7 mouse cellular contexts compared by ENCODE assay signal in genomic region chr9:110879998-110880561, GRCm38 (mm10). TPM values are rescaled to one million over a fixed set of nuclear protein-coding genes. Genes with fewer than 3 reads are reported as not detected.
DNase-seq lines count a peak whose midpoint lies in the region; ATAC-seq and TF ChIP-seq lines count a peak whose summit lies in the region.

Tmie (minus strand) TSS chr9:110880113.

- no peaks in the 10 kb centered on the region for H3K36me3 ChIP-seq in limb, embryonic 13.5 days
- no peaks in the 10 kb centered on the region for H3K36me3 ChIP-seq in midbrain, embryonic 12.5 days
- H3K36me3 ChIP-seq in spleen, adult 2 months (ENCODE audit: control insufficient read depth, insufficient read depth, low read length), result no peaks in the 10 kb centered on the region

- peak; percentile 44 for DNase-seq in MN1 (ENCODE audit: low spot score)
- DNase-seq in gastrocnemius, postnatal 36 days, result peak; percentile 60 to 63
- peak; percentile 88 for DNase-seq in induced T-regulatory cell, adult 2 months (ENCODE audit: low read depth)
- peak in 1 of 2 experiments; percentile 46 for DNase-seq in spleen, adult 2 months (ENCODE audit: low read depth in 1 of 2, low spot score in 2 of 2)

- intact Hi-C loops in gastrocnemius, postnatal 36 days (cut with DNase I), result no loop called here

- peak; percentile 80 for ATAC-seq in limb, embryonic 13.5 days (ENCODE audit: low FRiP score, low read depth)
- no peak for ATAC-seq in midbrain, embryonic 12.5 days (ENCODE audit: low FRiP score, low read depth)

- peak within 1 kb of the TSS; percentile 66 for H3K9ac ChIP-seq in limb, embryonic 13.5 days
- H3K9ac ChIP-seq in midbrain, embryonic 12.5 days (replicated peaks), result peak within 1 kb of the TSS; percentile 11; the same call in 1 of the 2 replicates

- TF ChIP-seq CTCF in bone marrow, adult 2 months (IDR thresholded peaks at IDR 0.05; ENCODE audit: control insufficient read depth, insufficient read depth, low read length), result no peak
- no peak for TF ChIP-seq CTCF in spleen, adult 2 months (IDR thresholded peaks at IDR 0.05; ENCODE audit: extremely low read depth, insufficient read depth, insufficient read length, insufficient replicate concordance)

- peak within 1 kb of the TSS; percentile 88 for H3K4me2 ChIP-seq in limb, embryonic 13.5 days (replicated peaks)
- H3K4me2 ChIP-seq in midbrain, embryonic 12.5 days (replicated peaks), result peak within 1 kb of the TSS; percentile 65

- WGBS in bone marrow, adult 2 months, result 2% methylated on average over 57 of the region's 57 CpGs
- WGBS in limb, embryonic 13.5 days, result under 1% methylated on average over 57 of the region's 57 CpGs
- WGBS in midbrain, embryonic 12.5 days, result 1% methylated on average over 39 of the region's 57 CpGs
- 1% methylated on average over 44 of the region's 57 CpGs for WGBS in spleen, adult 2 months

- H3K9me3 ChIP-seq in limb, embryonic 13.5 days, result no peaks in the 10 kb centered on the region
- no peaks in the 10 kb centered on the region for H3K9me3 ChIP-seq in midbrain, embryonic 12.5 days

- H3K27me3 ChIP-seq in limb, embryonic 13.5 days, result peaks cover 57% of the 10 kb centered on the region
- H3K27me3 ChIP-seq in midbrain, embryonic 12.5 days, result peaks cover 52% of the 10 kb centered on the region
- no peaks in the 10 kb centered on the region; the same call in 1 of the 2 replicates for H3K27me3 ChIP-seq in spleen, adult 2 months (ENCODE audit: control insufficient read depth, insufficient read depth, low read length)

- peak within 1 kb of the TSS; percentile 46 for H3K4me3 ChIP-seq in bone marrow, adult 2 months (replicated peaks; ENCODE audit: control insufficient read depth, low read depth, low read length)
- peak within 1 kb of the TSS; percentile 60 for H3K4me3 ChIP-seq in limb, embryonic 13.5 days
- H3K4me3 ChIP-seq in midbrain, embryonic 12.5 days, result peak within 1 kb of the TSS; percentile 43
- peak within 1 kb of the TSS; percentile 72 for H3K4me3 ChIP-seq in spleen, adult 2 months (ENCODE audit: extremely low read depth, insufficient read depth, insufficient read length)

- TF ChIP-seq POLR2A in bone marrow, adult 2 months (IDR thresholded peaks at IDR 0.05; ENCODE audit: borderline replicate concordance, control insufficient read depth, low read depth, low read length), result no peak
- TF ChIP-seq POLR2A in spleen, adult 2 months (IDR thresholded peaks at IDR 0.05; ENCODE audit: low read depth, low read length), result peak; percentile 15

- no peaks in the 10 kb centered on the region for H3K4me1 ChIP-seq in bone marrow, adult 2 months (ENCODE audit: control insufficient read depth, insufficient read depth, low read length)
- H3K4me1 ChIP-seq in limb, embryonic 13.5 days, result peaks cover 18% of the 10 kb centered on the region
- H3K4me1 ChIP-seq in midbrain, embryonic 12.5 days, result peaks cover 17% of the 10 kb centered on the region
- H3K4me1 ChIP-seq in spleen, adult 2 months (ENCODE audit: control insufficient read depth, insufficient read depth, insufficient read length), result no peaks in the 10 kb centered on the region; the same call in 1 of the 2 replicates

- H3K27ac ChIP-seq in bone marrow, adult 2 months (ENCODE audit: control insufficient read depth, insufficient read depth, low read depth, low read length, poor library complexity), result peak within 1 kb of the TSS; percentile 25; the same call in 1 of the 2 replicates
- no peak within 1 kb of the TSS for H3K27ac ChIP-seq in limb, embryonic 13.5 days
- H3K27ac ChIP-seq in midbrain, embryonic 12.5 days (replicated peaks), result no peak within 1 kb of the TSS
- peak within 1 kb of the TSS; percentile 86 for H3K27ac ChIP-seq in spleen, adult 2 months (ENCODE audit: insufficient read depth, low read length)

RNA-seq across cellular contexts. Expression of gene Tmie, which starts in this region (rescaled TPM):
- polyA plus RNA-seq in bone marrow, adult 2 months (2011; ENCODE audit: insufficient read depth, insufficient read length, low replicate concordance, missing spikeins), result 0.81 and 1.2 TPM in 2 replicates
- total RNA-seq in gastrocnemius, postnatal 36 days (2021), result under 1 TPM; 0.37 to 0.41 TPM
- 1.1 and 1.2 TPM in 2 replicates for polyA plus RNA-seq in limb, embryonic 13.5 days (2015; fragmentation: Nextera tagmentation; extraction: Ambion mirVana)
- polyA plus RNA-seq in midbrain, embryonic 12.5 days (2016; fragmentation: Nextera tagmentation; extraction: Ambion mirVana), result 0.17 and 0.24 TPM in 2 replicates
- polyA plus RNA-seq in spleen, adult 2 months (2012; rRNA removed), result 2.9 and 3.0 TPM in 2 replicates

Comparison
In these comparisons a context has a peak if more than half of its experiments do, and no peak if none do; other contexts are left out.
1. Peak in DNase-seq in gastrocnemius, postnatal 36 days; RNA of the gene not detected or under 1 TPM.
2. H3K27ac ChIP-seq: peak in bone marrow, adult 2 months (single experiment) and spleen, adult 2 months (single experiment); none in limb, embryonic 13.5 days (single experiment) and midbrain, embryonic 12.5 days (single experiment).
3. Peak in every context shown above with its lines, with median percentiles within 50 percentile points of each other: H3K4me3 ChIP-seq.